Mouse (Mus musculus) fibroblast of lung, adult 2 months (primary cell): ENCODE results near the gene Snx8.

Experiments
- DNase-seq: peaks from one replicate; pipeline ENCODE4 v3.0.0-alpha.2; 2011; ENCODE audit warnings: low read depth

Gene Snx8

GRCm38 (mm10) chr5:140388588-140389576 lies at the start of gene Snx8:
Gene Snx8 (minus strand): TSS chr5:140389262.
- DNase-seq = peak; percentile 85

- DNase-seq = no peak
Measured at GRCm38 (mm10) chr5:140425016-140425783, 36.1 kb upstream of the Snx8 start.

GRCm38 (mm10) chr5:140420616-140421015 lies 31.6 kb upstream of the Snx8 start:
- DNase-seq = no peak

- no peak for DNase-seq
Measured at GRCm38 (mm10) chr5:140419442-140420080, 30.5 kb upstream of the Snx8 start.

GRCm38 (mm10) chr5:140418489-140419441 lies 29.7 kb upstream of the Snx8 start, which contains the start of gene Eif3b:
Gene Eif3b (plus strand): TSS chr5:140419328.
- DNase-seq = peak; percentile 88

GRCm38 (mm10) chr5:140418106-140418488 lies 29.0 kb upstream of the Snx8 start:
- no peak for DNase-seq

GRCm38 (mm10) chr5:140414647-140415046 lies 25.6 kb upstream of the Snx8 start:
- DNase-seq = no peak

- no peak for DNase-seq
Measured at GRCm38 (mm10) chr5:140411339-140411738, 22.3 kb upstream of the Snx8 start.

- no peak for DNase-seq
Measured at GRCm38 (mm10) chr5:140408801-140409200, 19.7 kb upstream of the Snx8 start.

GRCm38 (mm10) chr5:140406666-140407065 lies 17.6 kb upstream of the Snx8 start:
- no peak for DNase-seq

- no peak for DNase-seq
Measured at GRCm38 (mm10) chr5:140405126-140405525, 16.1 kb upstream of the Snx8 start.

- no peak for DNase-seq
Measured at GRCm38 (mm10) chr5:140402640-140403270, 13.7 kb upstream of the Snx8 start.

- no peak for DNase-seq
Measured at GRCm38 (mm10) chr5:140396166-140396940, 7.3 kb upstream of the Snx8 start.

GRCm38 (mm10) chr5:140392701-140393100 lies 3.6 kb upstream of the Snx8 start:
- no peak for DNase-seq

GRCm38 (mm10) chr5:140391981-140392380 lies 2.9 kb upstream of the Snx8 start:
- no peak for DNase-seq

GRCm38 (mm10) chr5:140391435-140391834 lies 2.4 kb upstream of the Snx8 start:
- DNase-seq = no peak

GRCm38 (mm10) chr5:140389647-140390046 lies 585 bp upstream of the Snx8 start:
- DNase-seq = no peak

GRCm38 (mm10) chr5:140387816-140388510 lies 1.1 kb downstream of the Snx8 start:
- DNase-seq = no peak

- DNase-seq = no peak
Measured at GRCm38 (mm10) chr5:140387236-140387635, 1.8 kb downstream of the Snx8 start.
